Mouse (Mus musculus): ENCODE results near the gene Pip5k1b.

Pip5k1b gene

DNA sequence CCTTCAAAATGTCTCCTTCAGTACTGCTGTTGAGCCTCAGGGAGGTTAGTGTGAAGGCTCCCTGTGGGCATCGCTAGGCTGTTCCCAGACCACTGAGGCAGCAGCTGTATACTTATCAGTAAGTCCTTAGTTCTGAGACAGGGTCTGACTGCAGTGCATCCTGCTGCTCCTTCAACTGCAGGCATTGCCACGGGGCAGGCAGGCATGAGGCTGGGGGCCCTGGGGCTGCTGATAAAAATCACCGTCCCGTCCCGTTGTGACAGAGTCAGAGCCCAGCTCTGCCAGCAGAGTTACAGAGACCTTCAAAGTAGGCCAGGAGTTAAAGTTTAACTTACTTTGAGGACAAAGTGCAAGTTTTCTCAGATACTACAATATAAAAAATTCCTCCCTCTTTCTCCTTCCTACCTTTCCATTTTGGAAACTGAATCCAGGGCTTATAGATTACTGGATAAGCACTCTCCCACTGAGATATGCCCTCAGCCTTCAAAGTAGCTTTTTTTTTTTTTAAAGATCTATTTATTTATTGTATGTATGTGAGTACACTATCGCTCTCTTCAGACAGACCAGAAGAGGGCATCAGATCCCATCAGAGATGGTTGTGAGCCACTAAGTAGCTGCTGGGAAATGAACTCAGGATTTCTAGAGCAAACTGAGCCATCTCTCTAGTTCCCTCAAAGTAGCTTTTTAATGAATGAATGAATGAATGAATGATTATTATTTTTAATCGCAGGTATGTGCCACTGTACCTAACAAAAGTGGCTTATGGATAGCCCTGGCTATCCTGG is 289.4 kb downstream of the Pip5k1b start:
- peak in 1 of 2 experiments; percentile 16 for DNase-seq (ENCODE audit: inconsistent age in 2 of 2, low spot score in 1 of 2)

DNA sequence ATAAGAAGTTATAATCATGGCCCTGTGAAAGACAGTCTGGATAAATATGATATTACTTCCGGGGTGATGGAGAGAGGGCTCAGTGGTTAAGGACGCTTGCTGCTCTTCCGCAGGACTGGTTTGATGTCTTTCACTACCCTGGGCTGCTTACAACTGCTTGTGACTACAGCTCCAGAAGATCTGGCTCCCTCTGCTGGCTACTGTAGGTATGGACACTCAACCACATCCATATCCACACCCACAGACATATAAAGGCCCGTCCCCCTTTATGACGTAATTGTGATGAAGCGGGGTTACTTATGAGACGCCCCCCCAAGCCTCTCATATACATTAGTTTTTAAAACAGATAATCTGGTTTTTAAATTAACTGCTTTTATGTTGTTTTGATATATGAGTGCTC is 290.7 kb downstream of the Pip5k1b start:
- DNase-seq (ENCODE audit: inconsistent age in 2 of 2, low spot score in 1 of 2): peak; percentile 71 to 92

DNA sequence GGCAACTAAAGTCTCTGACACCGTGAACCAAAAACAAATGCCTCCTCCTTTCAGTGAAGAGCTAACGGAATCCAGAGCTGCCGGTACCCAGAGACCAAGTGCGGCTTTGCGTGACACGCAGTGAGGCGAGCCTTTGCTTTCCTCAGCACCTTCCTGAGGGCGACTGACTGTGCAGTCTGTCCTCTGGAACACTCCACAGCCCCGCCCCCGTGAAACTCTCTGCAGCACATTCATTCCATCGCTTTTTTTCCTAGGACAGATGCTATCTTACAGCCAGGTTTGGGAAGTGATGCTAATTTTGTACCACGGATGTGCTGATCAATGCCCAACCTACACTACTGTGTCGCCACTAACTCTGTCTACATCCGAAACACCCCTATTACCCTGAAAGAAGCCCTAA is 292.9 kb downstream of the Pip5k1b start:
- no peak for DNase-seq (ENCODE audit: inconsistent age in 2 of 2, low spot score in 1 of 2)

DNA sequence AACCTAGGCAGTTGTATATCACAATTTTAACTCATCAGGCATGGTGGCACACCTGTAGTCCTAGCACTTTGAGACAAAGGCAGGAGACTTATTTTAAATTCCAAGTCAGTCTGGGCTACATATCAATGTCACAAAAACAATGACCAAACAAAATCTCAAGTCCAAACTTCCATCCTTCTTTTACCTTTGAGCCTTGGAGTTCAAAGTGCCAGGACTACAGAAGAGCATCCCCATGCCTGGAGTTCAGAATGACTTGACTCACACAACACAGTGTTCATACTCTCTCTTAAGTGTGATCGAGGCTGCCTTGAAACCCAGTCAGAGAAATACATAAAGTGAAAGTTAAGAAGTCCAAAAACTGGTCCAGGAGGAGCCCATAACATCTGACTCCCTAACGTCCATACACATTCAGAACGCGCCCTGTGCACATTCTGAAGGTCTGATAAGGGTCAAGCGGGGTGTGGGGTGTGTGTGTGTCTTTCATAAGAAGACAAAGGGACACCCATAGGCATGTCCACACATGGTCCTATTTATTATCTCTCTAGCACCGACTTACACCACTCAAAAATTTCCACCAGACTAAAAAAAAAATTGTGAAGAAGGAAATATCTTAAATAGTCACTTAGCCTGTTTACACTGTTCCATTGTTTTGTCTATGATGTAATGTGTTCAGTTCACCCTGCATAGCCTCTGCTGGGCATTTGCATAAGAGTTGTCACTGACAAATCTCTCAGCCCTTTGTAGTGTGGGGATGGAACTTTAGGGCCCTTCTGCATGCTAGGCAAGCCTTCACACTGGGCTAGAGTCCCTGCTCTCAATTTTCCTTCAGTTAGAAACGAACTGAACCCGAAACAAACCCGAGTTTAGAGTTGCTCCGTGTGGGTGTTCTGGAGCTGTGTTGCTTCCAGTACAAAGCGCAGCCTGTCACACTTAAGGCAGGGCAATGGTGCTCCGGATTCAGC is 296.0 kb downstream of the Pip5k1b start:
- DNase-seq (ENCODE audit: inconsistent age in 2 of 2, low spot score in 1 of 2): no peak

DNA sequence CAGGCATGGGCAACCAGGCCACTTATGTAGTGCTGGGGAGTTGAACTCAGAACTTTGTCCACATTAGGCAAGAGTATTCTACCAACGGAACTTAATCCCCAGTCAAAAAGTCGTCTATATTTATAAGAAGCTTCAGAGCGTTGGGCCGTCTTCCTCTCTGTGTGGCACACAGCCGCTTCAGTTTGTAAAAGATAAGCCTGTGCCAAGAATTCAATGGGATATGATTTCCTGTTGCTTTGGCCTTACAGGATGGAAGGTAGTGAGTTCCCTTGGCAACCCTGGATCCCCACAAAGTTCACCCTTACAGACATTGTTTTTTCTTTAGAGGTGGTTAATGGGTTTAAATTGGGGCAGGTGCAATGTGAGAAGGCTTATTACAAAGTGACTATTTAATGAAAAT is 297.3 kb downstream of the Pip5k1b start:
- peak in 1 of 2 experiments; percentile 48 for DNase-seq (ENCODE audit: inconsistent age in 2 of 2, low spot score in 1 of 2)

DNA sequence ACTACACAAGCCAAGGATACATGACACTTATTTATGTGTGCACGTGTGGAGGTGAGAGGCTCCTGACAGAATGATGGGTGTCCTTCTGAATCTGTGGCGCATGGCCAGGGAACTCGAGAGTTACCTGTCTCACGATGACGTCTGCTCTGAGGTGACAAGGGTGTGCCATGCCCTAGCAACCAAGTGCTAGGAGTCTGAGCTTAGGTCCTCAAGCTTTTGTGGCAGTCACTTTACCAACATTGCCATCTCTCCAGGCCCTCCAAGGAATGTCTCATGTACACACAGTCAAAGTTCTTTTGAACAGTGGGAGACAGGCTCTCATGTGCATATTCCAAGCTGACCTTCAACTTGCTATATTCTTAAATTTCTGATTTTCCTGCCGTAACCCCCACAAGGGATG is 297.7 kb downstream of the Pip5k1b start:
- DNase-seq (ENCODE audit: inconsistent age in 2 of 2, low spot score in 1 of 2): no peak

DNA sequence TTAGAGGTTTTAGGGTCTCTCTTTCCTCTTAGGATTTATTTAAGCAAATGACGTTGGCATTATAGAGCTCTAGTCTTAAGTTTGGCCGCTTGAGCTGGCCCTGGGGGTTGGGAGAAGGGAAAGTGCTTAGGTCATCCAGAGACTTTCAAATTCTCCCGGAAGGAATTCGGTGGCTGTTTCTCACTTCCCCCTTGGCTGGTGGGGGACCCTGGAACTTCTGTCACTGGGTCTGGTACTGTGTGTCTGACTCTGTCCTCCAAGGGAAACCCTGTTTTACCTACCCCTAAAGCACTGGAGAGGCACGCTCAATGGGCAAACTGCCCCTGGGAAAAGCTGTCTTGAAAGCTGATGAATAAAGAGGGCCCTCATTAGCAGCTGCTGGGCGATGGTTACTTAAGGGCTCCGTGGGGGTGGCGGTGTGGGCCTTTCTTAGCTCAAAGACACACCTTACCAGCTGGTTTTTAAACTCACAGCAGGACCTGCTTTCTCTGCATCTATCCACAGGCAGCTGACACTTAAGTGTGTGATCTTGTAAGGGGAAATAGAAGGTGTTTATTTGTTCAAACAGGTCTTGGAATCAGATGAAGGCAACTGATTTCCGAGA is 301.9 kb downstream of the Pip5k1b start:
- DNase-seq (ENCODE audit: inconsistent age in 2 of 2, low spot score in 1 of 2): no peak

DNA sequence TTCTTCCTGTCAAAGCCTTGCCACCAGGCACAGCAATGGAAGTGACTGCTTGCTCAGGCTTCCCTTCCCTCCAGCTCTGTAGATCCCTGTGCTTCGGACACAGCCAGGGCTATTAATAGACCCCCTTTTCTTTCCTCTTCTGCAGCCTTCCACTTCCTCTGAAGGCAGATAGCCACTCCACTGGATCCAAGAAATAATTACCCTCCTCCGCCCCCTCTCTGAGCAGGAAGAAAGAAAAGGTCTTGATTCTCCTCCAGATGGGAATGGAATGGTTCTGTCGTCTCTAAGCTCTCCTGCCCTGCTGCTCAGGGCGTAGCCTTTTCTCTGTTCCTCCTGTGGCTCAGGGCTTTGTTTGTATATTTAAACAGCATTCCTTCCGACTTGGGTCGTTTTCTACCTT is 303.8 kb downstream of the Pip5k1b start:
- peak in 1 of 2 experiments; percentile 38 for DNase-seq (ENCODE audit: inconsistent age in 2 of 2, low spot score in 1 of 2)

All from adrenal gland, adult (tissue).